Mouse (Mus musculus) thymus, postnatal 14 days (tissue): ENCODE measurements around the gene Ldb2.

Source experiments
- DNase-seq: peaks from one replicate; pipeline ENCODE4 v3.0.0; 2021

Ldb2 gene

DNA sequence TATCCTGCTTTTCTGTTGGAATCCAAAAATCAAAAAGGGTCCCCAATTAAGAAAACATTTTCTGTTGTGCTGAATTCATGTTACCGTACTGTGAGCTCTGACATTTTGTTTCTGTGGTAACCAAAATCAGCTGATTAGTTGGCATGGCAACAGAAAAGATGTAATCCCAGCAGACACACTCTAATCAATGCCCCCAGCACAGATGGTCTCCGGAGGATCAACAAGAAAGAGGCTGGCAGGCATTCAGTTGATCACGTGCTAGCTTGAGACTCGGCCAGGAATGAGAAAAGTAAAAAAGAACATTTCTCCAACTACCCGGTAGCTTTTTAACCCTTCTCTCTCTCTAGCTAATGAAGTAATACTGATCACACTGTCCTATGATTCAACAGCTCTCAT lies 261.5 kb downstream of the Ldb2 start:
- DNase-seq, result no peak

DNA sequence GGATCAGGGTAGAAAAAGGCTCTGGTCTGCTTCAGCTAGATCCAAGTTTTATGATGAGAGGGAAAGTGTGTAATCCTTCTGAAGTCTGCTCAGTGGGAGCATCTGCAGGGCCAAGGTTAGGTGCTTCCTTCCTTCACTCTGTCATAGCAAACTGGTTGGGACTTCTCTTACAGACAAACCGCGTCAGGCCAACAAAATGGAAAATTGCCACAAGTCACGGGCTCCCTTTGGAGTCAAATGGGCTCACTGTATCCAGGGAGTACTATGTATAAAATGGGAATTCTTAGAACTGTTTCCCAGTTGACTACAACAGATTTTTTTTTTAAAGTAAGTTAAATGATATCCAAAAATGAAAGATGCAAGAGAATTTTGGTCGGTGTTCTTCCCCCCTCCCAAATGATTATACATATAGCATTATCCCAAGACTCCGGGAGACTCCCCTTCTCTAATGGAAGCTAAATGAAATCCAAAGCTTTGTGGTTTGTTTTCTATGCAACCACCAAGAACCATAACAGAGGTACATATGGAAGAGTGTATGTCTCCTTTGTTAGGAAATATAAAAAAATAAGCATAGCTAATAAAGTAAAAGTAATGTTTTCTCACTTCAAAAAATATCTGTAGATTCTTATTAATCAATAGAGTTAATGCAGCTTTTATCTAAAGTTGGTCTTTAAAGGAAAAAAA lies 262.0 kb downstream of the Ldb2 start:
- DNase-seq, result no peak

DNA sequence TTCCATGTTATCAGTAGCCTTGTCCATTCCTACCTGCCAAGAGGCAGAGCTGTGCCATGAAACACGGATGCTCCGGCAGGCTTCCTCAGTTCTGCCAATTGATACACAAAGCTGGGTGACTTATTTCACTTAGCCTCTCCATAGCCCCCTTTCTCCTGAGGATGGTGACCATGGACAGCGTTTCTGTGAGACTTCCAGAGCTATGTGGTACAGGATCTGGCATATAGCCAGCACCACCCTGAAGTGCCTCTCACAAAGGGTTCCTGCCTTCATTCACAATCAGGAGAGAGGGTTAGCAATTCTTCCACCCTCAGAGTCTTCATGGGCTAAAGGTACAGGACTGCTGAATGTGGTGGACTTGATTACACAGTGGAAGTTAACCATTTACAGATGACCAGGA lies 270.0 kb downstream of the Ldb2 start:
- no peak for DNase-seq

DNA sequence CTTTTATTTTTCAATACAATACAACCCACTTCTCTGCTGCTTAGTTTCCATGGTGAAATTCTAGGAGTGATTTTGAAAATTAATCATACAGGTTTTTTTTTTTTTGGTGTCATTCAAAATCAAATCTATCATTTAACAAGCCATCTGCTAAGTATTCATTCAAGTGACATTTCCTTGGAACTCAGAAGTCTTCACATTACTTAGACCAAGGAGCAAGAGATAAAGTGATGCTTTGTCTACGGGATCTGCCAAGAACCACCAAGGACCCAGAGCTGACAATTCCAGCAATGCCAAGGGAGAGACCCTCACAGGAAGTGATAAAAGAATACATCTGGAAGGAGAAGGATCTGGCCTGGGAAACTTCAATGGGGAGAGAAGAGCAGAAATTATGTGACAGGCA lies 270.5 kb downstream of the Ldb2 start:
- no peak for DNase-seq

DNA sequence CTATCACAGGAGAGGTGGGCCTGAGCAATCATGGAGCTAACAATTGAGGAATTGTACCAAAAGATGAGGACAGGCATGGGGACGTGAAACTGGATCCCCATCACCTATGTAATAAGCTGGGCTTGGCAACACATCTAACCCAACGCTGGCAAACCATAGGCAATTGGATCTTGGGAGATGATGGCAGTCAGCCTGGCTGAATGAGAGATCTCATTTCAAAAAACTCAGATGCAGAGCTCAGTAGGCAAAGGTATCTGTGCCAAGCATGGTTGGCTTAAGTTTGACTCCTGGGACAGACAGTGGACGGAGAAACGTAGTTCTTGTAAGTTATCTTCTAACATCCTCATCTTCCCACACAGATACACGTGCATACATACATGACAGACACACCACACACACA lies 294.3 kb downstream of the Ldb2 start:
- DNase-seq, result no peak

DNA sequence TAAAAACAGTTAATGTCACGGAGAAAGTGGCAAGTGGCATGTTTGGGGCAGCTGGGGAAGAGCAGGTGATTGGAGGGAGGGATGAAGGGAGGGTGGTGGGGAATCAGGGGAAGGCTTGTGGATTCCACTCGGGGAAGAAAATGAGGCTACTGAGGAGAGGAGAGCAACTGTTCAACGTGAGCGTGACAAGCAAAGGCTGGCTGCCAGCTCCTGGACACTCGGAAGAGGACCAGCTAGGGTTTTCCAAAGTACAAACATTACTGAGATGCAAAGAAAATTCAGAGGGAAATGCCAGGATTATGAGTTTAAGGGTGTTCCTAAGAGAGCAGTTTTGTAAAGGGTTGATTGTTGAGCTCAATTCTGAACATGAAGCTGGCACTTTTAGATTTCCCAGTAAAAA lies 294.7 kb downstream of the Ldb2 start:
- no peak for DNase-seq

DNA sequence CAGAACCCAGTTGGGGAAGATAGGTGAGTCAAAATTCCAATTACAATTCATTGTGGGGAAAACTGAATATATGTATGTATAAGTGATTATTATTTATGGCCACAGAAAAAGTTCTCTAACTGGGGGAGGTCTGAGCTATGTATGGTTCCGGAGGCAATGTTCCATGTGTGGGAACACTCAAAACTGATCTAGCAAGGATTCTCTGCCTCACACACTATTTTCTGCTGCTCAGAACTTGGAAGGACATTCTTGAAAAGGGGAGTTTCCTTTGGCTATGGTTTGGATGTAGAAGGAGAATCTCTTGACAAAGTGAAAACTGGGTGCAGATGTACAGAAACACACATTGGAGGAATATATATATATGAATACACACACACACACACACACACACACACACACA lies 301.3 kb downstream of the Ldb2 start:
- no peak for DNase-seq

DNA sequence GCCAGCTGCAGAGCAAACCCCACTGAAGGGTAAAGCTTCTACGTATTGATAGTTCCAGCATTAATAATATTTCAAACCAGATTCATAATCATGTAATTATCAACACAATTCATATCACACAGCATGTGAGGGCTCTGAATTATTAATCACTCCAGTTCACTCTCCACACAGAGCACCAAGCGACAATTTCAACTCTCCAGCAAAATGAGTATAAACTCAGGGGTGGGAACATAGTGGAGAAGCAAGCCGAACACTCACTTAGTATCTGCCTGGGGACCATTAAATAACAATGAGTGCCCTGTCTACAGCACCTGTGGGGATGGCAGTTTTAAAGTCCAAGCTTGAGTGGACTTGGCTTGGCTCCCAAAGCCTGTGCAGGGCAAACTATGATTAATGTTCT lies 302.6 kb downstream of the Ldb2 start:
- DNase-seq, result no peak

DNA sequence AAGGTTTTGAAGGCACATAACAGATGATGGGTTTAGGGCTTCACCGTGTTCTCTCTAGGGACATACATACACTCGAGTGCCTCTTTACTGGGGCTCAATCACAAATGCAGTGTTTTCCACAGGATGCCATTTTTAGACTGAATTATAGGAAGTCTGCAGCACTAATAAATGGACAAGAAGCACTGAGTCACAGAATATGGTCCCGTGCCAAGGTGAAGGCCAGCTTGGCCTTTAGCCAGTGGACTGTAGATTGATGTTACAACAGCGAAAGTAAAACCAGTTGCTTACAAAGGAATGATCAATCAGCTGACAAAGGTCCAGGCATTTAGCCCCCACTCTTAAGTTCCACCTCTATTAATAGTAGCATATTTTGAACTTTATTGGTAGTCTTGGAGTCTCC lies 304.4 kb downstream of the Ldb2 start:
- DNase-seq, result no peak

DNA sequence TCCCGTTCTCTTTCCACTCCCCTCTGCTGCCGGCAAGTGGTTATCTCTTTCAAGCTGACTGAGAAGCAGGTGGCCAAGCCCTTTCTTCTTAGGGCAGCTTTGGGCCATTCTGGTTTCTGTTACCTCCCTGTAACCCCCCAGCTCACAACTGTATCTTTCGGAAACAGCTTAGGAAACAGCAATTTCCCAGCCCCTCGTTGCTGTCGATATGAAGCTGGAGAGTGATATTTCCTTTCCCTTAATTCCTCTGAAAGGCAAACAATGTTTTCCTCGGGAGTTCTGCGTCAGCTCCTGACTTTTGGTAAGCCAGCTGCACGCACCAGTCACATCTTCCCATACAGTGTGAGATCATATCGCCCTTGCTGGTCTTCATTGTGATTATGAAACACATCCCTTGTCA lies 305.3 kb downstream of the Ldb2 start:
- DNase-seq, result no peak

DNA sequence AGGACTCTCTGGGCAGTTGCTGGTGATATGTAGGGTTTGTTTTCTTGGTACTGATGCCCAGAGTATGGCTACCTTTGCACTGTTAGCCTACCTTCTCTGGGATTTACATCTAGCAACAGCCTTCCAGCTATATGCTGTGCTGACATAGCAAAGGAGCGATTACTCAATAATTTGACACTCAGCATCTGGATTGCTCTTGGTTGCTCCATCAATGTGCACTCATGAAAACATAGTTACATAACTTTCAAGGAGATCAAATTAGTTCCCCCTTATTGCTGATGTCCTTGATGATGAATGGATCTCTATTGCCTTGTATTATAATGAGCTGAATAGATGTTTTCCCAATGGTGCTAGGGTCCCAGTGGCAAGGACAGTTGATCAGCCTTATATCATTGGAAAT lies 308.0 kb downstream of the Ldb2 start:
- no peak for DNase-seq

DNA sequence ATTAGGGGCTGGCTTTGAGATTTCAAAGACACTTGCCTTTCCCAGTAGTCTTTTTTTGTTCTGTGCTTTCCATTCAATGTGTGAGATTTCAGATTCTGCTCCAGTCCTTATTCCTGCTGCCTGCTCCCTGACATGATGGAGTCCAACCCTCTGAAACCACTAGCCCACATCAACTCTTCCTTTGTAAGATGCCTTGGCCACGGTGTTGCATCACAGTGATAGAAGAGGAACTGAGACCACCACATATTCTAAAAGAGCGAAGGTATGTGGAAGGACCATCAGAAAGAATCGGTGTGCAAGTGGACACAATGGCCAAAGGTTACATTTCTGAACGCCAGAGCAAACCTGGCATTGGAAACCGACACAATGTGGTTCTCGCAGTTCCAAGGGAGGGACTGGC lies 309.0 kb downstream of the Ldb2 start:
- no peak for DNase-seq

DNA sequence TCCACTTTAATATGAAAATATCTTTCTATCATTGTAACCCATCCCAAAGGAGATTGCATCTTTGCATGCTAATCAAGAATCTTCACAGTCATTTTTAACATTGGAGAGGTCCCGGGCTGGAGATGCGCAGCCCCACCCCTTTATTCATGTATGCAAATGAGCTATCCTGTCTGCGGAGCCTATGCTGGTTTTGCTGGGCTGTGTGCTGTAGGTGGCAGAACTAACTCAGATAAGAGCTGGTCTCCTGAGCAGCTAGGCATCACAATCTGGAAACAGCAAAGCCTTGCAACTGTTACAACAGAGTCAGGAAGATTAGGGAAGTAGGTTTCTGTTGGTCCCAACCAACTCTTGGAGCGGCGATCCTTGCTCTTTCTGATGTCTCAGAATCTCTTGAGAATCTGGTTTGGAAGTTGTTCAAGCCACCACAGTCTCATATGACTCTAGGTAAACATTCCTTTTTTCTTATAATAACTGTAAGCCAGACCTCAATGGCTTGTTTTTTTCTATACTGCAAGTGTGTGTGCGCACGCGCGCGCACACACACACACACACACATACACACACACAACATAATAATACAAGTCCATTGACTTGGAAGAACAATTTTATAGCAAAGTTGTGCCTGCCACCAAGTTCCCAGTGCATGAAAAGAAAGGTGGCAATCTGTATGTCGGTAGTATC lies 315.9 kb downstream of the Ldb2 start:
- DNase-seq, result no peak

DNA sequence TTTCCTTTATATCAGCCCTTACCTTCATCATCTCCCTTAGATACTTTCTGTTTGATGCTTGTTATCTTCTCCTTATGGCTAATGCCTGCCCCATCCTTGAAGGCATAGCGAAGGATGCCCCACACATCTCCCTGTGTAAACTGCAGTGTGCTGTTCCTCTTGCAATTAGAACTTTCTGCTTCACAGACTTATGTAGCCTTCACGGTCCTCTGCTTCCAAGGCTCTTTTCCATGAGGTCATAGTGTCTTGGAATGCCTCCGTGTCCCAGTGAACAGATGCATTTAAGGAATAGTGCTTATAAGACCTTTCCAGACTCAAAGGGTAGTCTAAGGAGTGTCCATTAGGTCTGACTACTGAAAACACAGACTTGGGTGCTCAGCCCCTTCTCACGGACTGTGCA lies 318.1 kb downstream of the Ldb2 start:
- DNase-seq, result no peak

DNA sequence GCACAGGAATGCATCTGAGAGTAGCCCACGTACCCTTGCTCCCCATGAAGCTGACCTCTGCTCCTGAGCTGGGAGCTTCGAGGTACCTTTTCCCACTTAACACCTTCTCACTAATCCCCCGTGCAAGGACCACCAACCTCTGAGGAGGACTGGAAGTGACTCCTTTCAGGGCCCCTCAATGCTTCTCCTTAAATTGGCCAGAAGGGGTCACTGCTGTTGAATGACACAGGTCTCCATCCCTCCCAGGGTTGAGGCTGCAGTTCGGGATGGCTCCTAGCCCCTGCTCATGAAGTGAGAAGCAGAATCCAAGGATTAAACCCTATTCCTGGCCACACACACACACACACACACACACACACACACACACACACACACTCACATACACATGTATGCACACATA lies 323.1 kb downstream of the Ldb2 start:
- DNase-seq, result no peak

DNA sequence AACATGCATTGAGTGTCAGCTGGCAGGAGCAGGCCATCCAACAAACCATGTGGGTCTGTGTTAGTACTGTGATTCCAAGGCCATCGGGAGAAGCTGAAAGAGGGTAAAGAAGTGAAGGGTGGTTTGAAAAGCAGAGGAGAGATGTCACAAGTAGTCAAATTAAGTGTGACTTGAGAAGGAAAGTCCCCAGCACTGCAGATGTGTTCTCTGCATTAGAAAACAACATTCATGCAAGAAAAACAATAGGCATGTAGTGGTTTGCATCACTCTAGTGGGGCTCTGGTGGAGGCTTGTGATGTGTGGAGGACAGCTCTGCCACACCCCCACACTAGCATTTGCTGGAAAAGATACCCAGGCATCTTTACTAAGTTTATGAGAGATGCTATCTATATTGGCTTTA lies 323.9 kb downstream of the Ldb2 start:
- DNase-seq, result no peak

DNA sequence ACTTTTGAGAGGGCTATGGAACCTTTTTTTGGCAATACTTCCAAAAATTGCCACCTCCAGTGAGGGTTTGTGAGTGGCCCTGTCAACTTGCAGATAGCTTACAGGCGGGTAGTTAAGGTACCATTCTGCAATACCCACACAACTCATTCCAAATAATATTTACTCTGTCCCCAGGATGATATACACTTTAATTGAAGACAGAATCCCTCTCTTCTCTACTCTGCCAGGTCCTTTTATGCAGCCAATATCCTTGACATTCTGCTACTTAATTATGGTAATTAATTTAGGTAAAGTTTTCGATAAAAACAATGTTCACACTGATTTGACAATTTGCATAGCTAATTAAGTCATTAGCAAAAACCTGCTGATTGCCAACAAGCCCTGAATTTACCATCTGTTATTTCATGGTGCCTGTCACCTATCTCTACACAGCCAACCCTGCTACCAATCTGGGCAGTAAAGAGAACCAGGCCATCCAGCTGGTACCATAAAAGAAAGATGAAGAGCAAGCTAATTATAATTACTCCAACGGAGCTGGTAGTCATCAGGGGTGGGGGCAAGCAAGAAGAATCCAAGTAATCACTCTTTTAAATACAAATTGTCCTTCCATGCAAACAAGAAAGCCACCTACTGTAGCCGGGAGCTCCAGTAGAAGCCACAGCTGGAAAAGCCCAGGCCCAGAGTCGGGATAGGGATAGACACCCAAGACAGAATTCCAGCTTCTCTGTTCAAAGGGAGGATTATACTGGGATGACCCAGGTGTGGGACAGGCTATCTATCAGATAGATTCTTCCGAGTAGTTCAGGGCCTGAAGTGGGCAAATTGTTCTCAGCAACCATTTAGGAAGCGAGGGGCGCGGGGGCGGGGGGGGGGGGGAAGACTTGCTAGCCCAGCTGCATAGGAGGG lies 325.4 kb downstream of the Ldb2 start:
- no peak for DNase-seq

DNA sequence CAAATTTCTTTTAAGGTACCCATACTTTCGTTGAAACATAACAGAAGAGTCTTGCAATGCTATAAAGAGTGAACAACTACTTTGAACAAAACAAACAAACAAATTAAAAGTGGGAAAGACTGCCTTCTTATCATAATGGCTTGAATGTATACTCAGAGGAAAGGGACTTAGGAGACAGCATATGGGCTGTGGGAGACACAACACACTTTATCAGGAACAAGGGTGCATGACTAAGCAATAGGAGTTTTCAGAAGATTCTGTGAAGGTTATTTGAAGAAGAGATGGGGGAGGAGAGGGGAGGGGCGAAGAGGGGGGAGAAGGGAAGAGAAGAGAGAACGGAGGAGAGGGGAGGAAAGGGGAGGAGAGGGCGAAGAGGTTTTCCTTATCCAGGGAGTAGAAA lies 334.2 kb downstream of the Ldb2 start:
- no peak for DNase-seq
